Mouse (Mus musculus): Measurements from ENCODE around the gene Gm20388.

DNA sequence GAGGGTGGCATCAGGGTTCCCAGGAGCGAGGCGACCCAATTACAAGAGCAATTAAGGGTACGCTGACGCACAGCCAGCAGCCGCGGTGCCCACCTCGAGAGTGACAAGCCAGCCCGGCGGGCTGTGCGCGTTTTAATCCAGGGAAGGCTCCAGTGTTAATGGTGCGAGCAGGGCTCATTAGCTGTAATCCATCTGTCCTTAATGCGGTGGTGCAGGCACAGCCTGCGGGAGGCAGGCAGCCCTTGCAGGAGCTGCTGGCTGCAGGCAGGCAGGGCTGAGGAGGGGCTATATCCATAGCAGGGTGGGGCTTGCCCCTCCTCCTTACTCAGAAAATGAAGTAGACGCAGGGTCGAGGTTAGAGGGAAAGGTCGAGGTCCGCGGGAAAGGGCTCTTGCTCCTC lies 528.7 kb downstream of the Gm20388 start:
- TF ChIP-seq CTCF (IDR thresholded peaks at IDR 0.05; ENCODE audit: low read depth, low read length): no peak
- no peak for TF ChIP-seq POLR2A (IDR thresholded peaks at IDR 0.05; ENCODE audit: insufficient read depth, low read length)
- no peak for TF ChIP-seq EP300 (IDR thresholded peaks at IDR 0.05; ENCODE audit: insufficient read depth, low read depth, low read length)

All from ES-Bruce4 (cell line).